Mouse (Mus musculus) kidney, adult 2 months (tissue): ENCODE results near the gene Taf8.

Experiments used
- CTCF ChIP-seq: fragments of 200-500 bp; conservative IDR thresholded peaks from 2 replicates; pipeline ENCODE4 v1.5.1; 2011; ENCODE audit warnings: low read depth, mild to moderate bottlenecking, control low read depth, low read length, moderate library complexity, mixed read lengths; ENCODE audit not compliant: insufficient read depth, insufficient read length
- POLR2A ChIP-seq: fragments of 200-500 bp; IDR thresholded peaks from one replicate; pipeline ENCODE4 v1.6.1; 2011; ENCODE audit warnings: low read depth, low read length, control low read depth

DNA sequence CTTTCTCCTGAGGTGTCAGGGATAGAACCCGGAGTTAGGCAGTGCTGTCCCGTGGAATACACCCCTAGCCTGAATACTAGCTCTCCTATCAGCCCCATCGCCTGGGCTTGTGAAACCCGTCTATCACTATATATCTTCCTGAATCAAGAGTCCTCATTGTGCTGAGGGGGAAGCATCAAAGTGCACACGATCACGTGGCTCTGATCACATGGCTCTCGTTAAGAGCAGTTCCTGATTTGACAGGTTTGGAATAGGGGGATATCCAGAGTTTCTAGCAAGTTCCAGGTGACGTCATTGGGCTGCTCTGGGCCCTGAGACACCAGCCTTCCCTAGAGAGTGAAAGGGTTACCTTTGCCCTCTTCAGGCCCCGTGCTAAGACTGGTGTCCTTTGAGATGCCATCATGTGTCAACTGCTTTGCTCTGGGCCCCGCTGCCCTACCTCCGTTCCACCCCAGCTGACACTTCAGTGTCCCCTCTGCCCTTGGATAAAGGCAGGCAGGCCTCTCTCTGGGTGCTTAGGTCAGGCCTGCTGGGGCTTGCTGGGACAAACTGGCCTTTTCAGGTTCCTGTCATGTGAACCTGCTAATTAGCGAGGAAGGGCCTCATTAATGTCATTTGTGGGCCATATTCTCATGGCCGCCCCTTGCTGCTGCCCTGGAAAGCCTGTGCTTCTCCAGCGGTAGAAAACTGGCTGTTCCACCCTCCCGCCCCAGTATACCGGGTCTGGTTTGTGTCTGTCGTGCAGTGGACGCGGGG, 60.6 kb downstream of the Taf8 start:
- no peak for TF ChIP-seq CTCF
- no peak for TF ChIP-seq POLR2A
